Mouse (Mus musculus): ENCODE measurements around the gene 9430015G10Rik. TPM values are rescaled to one million over a fixed set of nuclear protein-coding genes. Genes with fewer than 3 reads are reported as not detected.

Gene 9430015G10Rik
- polyA plus RNA-seq (2016; fragmentation: Nextera tagmentation; extraction: Ambion mirVana): 22.1 and 23.7 TPM in 2 replicates

DNA sequence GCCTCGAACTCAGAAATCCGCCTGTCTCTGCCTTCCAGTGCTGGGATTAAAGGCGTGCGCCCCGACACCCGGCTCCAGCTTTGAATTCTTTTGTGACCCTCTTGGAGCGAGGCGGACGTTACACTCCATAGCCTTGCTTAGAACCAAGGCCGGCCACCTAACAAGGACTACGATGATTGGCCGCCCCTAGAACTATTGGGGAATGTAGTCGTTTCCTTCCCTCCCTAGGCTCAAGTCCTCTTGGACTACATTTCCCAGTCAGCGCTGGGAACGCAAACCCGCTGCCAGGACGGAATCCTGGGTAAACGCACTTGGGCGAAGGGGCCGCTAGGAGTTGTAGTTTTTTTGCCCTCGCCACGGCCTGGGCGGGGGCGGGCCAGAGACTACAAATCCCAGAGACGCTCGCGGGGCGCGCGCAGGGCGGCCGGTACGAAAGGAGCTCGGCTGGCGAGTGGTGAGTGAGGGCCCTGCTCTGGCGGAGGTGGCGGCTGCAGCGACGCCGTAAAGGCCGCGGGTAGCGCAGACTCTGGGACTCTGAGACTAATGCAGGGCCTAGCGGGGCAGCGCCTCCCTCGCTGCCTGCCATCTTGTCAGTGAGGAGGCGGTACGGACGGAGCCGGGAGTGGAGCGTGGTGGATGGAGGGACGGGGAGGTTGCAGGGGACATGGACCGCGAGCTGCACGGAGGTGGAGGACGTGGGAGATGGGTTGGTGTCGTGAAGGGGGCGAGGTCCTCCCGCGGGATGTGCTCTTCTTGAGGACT, at the start of gene 9430015G10Rik:
TSS of gene 9430015G10Rik (plus strand) at position 413 of the 762 bp plus-strand sequence.
- peak; percentile 98 for ATAC-seq (ENCODE audit: insufficient number of reproducible peaks, low FRiP score)
- Histone ChIP-seq H3K27me3 (replicated peaks) (no peaks in the 10 kb centered on the region), H3K4me1 (replicated peaks) (peaks cover 19% of the 10 kb centered on the region), H3K36me3 (peaks cover 7% of the 10 kb centered on the region), H3K4me2 (peak within 1 kb of the TSS; percentile 65), H3K9me3 (replicated peaks) (no peaks in the 10 kb centered on the region), H3K27ac (ENCODE audit: poor library complexity, severe bottlenecking) (peak within 1 kb of the TSS; percentile 91), H3K9ac (peak within 1 kb of the TSS; percentile 90), H3K4me3 (peak within 1 kb of the TSS; percentile 89)
- under 1% methylated on average over 60 of the region's 60 CpGs for WGBS

DNA sequence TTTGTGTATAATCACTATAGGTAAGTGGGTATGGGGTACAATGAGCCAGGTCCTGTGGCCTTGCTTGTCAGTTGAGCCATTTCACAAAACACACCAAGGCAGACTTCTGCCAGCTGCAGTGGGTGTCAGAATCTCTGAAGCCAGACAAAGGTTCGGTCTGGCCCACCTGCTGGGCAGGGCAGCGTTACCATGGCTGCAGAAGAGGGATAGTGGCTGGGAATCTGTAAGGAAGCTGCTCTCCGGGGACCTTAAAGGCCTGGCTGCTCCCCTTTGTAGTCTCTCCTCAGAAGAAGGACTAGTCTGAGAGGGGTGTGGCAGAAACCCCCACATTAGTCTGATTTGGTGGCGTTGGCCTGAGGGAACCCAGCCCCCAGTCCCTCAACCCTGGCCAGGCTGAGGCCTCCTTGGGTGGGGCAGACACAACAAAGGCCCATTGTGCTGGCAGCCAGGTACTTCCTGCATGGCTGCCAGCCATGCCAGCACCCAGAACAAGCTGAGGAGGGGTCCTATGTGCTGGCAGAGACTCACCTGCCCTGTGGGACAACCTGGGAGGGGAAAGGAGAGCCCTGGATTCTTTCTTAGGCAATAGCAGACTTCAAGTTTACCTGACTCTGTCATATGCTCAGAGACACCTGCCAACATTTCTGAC, 45.8 kb upstream of the 9430015G10Rik start:
- ATAC-seq (ENCODE audit: insufficient number of reproducible peaks, low FRiP score): no peak
- Histone ChIP-seq H3K4me2 (no peak overlapping the region), H3K27me3 (replicated peaks) (peaks cover 10% of the 10 kb centered on the region; the same call in 1 of the 2 replicates), H3K4me1 (replicated peaks) (peaks cover 14% of the 10 kb centered on the region; the same call in 1 of the 2 replicates), H3K27ac (ENCODE audit: poor library complexity, severe bottlenecking) (no peak overlapping the region), H3K36me3 (no peaks in the 10 kb centered on the region), H3K9ac (no peak overlapping the region), H3K4me3 (no peak overlapping the region), H3K9me3 (replicated peaks) (no peaks in the 10 kb centered on the region)
- 19% methylated on average over 4 of the region's 4 CpGs for WGBS

DNA sequence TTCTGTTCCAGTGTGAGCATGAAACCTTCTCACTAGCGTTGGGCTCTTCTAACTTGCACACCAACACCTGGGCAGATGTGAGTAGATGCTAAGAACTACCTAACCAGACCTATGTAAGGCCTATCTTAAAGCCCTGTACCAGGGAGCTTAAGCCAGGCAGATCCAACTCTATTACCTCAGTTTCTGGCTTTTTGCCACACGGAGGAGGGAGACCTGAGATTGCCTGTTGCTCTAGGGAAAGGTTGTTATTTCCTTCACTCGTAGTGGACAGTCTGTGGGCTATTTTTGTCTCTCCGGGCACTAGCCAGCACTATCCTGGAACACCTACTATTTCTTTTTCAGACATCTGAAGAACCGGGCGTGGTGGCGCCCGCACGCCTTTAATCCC, 45.3 kb upstream of the 9430015G10Rik start:
- H3K4me2 ChIP-seq: no peak overlapping the region
- H3K27me3 ChIP-seq (replicated peaks): peaks cover 5% of the 10 kb centered on the region; the same call in 1 of the 2 replicates
- H3K27ac ChIP-seq (ENCODE audit: poor library complexity, severe bottlenecking): no peak overlapping the region
- ATAC-seq (ENCODE audit: insufficient number of reproducible peaks, low FRiP score): no peak
- no peaks in the 10 kb centered on the region for H3K36me3 ChIP-seq
- no peak overlapping the region for H3K9ac ChIP-seq
- 70% methylated on average over 9 of the region's 9 CpGs for WGBS
- no peak overlapping the region for H3K4me3 ChIP-seq
- H3K9me3 ChIP-seq (replicated peaks): no peaks in the 10 kb centered on the region
- peaks cover 14% of the 10 kb centered on the region; the same call in 1 of the 2 replicates for H3K4me1 ChIP-seq (replicated peaks)

DNA sequence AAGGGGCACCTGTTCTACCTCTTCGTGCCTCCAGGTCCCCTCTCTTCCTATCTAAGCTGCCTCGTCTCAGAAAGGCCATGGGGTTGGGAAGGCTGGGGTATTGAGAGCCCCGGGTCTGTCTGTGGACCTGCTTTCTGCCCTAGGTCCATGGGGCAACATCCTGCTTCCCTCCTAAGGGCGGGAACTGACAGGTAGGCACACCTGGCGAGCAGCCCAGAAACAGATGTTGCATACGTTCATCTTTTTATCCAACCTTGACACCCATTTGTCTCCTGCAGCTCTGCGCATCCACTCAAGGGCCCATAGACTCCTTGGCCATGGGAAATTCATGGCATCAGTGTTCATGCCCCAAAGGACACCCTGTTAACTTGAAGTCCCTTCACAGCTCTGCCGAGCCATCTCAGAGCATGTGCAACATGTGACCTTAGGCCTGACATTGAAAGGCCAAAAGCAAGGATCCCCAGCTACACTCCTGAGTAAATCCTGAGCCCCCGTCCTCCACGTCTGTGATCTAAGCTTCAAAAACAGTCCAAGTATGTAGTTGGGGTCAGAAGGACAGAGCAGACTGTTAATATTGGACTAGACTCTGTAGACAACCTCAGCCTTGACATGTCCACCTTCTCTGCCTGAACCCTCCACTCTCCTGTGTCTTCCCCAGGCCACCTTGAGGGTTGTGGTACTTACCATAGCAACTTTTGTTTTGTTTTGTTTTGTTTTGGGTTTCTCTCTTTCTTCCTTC, 44.5 kb upstream of the 9430015G10Rik start:
- Histone ChIP-seq H3K4me3 (no peak overlapping the region), H3K9me3 (replicated peaks) (no peaks in the 10 kb centered on the region), H3K9ac (no peak overlapping the region), H3K27ac (ENCODE audit: poor library complexity, severe bottlenecking) (no peak overlapping the region), H3K4me1 (replicated peaks) (peaks cover 14% of the 10 kb centered on the region), H3K4me2 (no peak overlapping the region), H3K36me3 (no peaks in the 10 kb centered on the region), H3K27me3 (replicated peaks) (no peaks in the 10 kb centered on the region)
- WGBS: 82% methylated on average over 10 of the region's 10 CpGs
- ATAC-seq (ENCODE audit: insufficient number of reproducible peaks, low FRiP score): no peak

DNA sequence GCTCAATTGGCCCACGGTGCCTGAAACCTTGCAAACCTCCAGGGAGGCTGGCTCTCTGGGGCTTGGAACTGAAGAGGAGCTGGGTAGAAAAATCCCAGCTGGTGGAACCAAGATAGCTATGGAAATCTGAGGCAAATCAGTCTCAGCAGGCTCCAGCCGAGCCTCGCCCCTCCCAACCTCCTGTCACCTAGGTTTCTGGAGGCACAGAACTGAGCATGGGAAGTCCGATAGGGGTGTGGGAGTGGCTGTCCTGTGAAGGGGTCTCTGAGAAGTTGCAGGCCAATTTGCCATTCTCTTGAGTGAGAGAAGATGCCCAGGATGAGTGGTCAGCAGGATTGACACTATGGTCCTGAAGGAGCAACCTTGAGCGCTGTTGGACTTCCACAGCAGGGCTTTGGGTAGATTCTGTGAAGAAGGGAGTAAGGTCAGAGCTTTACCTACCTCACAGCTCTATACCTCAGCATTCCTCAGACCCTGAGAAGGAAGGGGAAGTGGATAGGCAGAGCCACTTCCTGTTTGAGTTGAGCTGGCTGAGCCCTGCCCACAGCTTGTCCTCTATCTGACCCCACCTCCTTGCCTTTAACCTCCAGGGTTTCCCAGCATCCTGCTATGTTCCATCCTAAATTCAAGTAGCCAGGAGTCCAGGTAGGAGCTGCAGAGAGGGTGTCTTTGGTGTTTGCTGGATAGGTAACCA, 42.4 kb upstream of the 9430015G10Rik start:
- Histone ChIP-seq H3K27ac (ENCODE audit: poor library complexity, severe bottlenecking) (no peak overlapping the region), H3K27me3 (replicated peaks) (no peaks in the 10 kb centered on the region), H3K4me3 (no peak overlapping the region), H3K36me3 (no peaks in the 10 kb centered on the region), H3K4me2 (no peak overlapping the region), H3K9me3 (replicated peaks) (no peaks in the 10 kb centered on the region), H3K9ac (no peak overlapping the region), H3K4me1 (replicated peaks) (peaks cover 14% of the 10 kb centered on the region)
- 32% methylated on average over 5 of the region's 5 CpGs for WGBS
- ATAC-seq (ENCODE audit: insufficient number of reproducible peaks, low FRiP score): no peak

DNA sequence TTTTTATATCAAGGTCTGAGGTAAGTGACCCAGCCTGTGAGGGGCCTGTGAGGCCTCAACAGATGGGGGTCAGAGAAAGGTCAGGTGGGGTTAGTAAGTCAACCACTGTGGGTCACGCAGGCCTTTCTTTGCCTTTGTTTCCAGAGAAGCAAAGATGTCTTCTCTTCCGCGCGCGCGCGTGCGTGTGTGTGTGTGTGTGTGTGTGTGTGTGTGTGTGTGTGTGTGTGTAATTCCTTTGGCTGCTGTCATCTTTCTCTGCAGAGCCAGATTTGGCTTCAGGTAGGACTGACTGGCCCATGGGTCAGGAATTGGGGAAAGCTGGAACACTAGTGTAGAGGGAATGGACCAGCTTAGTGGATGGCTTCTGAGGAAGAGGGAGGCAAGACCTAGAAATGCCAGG, 40.1 kb upstream of the 9430015G10Rik start:
- H3K27me3 ChIP-seq (replicated peaks): no peaks in the 10 kb centered on the region
- H3K4me2 ChIP-seq: no peak overlapping the region
- H3K4me1 ChIP-seq (replicated peaks): peaks cover 8% of the 10 kb centered on the region
- no peak overlapping the region for H3K9ac ChIP-seq
- ATAC-seq (ENCODE audit: insufficient number of reproducible peaks, low FRiP score): no peak
- no peak overlapping the region for H3K27ac ChIP-seq (ENCODE audit: poor library complexity, severe bottlenecking)
- H3K9me3 ChIP-seq (replicated peaks): no peaks in the 10 kb centered on the region
- no peak overlapping the region for H3K4me3 ChIP-seq
- 96% methylated on average over 8 of the region's 8 CpGs for WGBS
- no peaks in the 10 kb centered on the region for H3K36me3 ChIP-seq

DNA sequence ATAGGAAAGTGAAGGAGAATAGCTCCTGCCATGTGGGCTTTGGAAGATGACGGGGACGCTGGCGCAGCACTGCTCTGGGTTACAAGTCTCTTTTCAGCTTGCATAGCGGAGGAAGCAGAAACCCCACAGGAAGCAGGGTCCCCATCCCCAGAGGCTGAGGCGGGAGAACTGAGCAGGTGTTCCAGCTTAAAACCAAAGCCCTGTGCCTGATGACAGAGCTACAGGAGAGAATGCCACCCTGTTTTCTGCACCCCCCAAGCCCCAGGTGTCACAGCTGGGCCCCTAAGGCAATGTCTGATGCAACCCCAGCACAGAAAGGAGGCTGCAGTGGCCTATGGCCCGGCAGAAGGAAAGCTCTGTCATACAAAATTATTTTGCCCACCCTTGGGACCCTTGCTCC, 39.5 kb upstream of the 9430015G10Rik start:
- H3K9me3 ChIP-seq (replicated peaks): no peaks in the 10 kb centered on the region
- no peak overlapping the region for H3K27ac ChIP-seq (ENCODE audit: poor library complexity, severe bottlenecking)
- no peak overlapping the region for H3K4me3 ChIP-seq
- H3K9ac ChIP-seq: no peak overlapping the region
- H3K36me3 ChIP-seq: no peaks in the 10 kb centered on the region
- 66% methylated on average over 6 of the region's 6 CpGs for WGBS
- H3K27me3 ChIP-seq (replicated peaks): no peaks in the 10 kb centered on the region
- ATAC-seq (ENCODE audit: insufficient number of reproducible peaks, low FRiP score): no peak
- H3K4me2 ChIP-seq: no peak overlapping the region
- peaks cover 8% of the 10 kb centered on the region for H3K4me1 ChIP-seq (replicated peaks)

DNA sequence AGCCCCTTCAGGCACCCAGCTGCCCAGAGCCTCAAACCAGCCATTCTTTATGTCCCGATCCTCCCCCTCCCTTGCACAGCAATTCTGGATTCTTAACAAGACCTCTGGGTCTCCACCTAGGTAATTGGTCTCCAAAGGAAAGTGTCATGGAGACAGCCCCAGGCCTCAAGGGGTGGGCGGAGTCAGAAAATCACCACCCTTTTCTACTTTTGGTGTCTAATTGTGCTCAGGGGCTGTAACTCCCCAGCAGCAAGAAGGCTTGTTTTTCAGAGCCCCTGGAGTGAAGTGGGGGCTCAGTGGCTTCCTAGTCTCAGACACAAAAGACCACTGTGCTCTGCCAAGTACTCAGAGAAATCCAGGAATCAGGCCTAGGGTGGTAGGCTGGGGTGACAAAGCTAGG, 39.1 kb upstream of the 9430015G10Rik start:
- Histone ChIP-seq H3K9me3 (replicated peaks) (no peaks in the 10 kb centered on the region), H3K4me1 (replicated peaks) (peaks cover 8% of the 10 kb centered on the region), H3K27ac (ENCODE audit: poor library complexity, severe bottlenecking) (no peak overlapping the region), H3K27me3 (replicated peaks) (no peaks in the 10 kb centered on the region), H3K9ac (no peak overlapping the region), H3K36me3 (no peaks in the 10 kb centered on the region), H3K4me3 (no peak overlapping the region), H3K4me2 (no peak overlapping the region)
- 84% methylated on average over 2 of the region's 2 CpGs for WGBS
- no peak for ATAC-seq (ENCODE audit: insufficient number of reproducible peaks, low FRiP score)

DNA sequence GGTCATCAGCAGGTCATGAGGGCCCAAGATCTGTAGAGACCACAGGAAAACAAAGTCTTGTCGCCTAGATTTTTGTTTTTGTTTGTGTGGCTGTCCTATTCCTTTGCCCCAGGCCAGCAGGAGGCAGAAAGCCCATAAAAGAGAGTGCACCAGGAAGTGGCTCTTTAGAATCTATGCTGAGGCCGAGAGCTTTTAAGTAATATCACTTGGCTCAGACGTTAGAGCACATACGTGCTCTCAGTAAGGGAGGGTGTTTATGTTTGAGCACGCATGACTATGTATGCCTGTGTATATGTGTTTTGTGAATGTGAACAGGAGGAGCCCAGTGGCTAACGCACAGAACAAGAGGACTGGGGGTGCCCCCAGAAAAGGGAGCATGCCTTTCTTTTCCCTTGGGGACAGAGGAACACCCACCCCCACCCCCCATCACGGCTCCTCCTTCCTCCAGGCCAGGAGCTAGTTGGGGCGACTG, 32.8 kb upstream of the 9430015G10Rik start:
- Histone ChIP-seq H3K4me3 (peak overlapping the region; percentile 52), H3K27me3 (replicated peaks) (peaks cover 5% of the 10 kb centered on the region; the same call in 1 of the 2 replicates), H3K9ac (peak overlapping the region; percentile 71; the same call in 1 of the 2 replicates), H3K4me1 (replicated peaks) (peaks cover 14% of the 10 kb centered on the region), H3K9me3 (replicated peaks) (no peaks in the 10 kb centered on the region), H3K36me3 (no peaks in the 10 kb centered on the region), H3K4me2 (peak overlapping the region; percentile 89), H3K27ac (ENCODE audit: poor library complexity, severe bottlenecking) (no peak overlapping the region)
- ATAC-seq (ENCODE audit: insufficient number of reproducible peaks, low FRiP score): 0 out of 2 replicates have a peak, but pooled peaks have one; percentile 46
- 10% methylated on average over 8 of the region's 8 CpGs for WGBS

DNA sequence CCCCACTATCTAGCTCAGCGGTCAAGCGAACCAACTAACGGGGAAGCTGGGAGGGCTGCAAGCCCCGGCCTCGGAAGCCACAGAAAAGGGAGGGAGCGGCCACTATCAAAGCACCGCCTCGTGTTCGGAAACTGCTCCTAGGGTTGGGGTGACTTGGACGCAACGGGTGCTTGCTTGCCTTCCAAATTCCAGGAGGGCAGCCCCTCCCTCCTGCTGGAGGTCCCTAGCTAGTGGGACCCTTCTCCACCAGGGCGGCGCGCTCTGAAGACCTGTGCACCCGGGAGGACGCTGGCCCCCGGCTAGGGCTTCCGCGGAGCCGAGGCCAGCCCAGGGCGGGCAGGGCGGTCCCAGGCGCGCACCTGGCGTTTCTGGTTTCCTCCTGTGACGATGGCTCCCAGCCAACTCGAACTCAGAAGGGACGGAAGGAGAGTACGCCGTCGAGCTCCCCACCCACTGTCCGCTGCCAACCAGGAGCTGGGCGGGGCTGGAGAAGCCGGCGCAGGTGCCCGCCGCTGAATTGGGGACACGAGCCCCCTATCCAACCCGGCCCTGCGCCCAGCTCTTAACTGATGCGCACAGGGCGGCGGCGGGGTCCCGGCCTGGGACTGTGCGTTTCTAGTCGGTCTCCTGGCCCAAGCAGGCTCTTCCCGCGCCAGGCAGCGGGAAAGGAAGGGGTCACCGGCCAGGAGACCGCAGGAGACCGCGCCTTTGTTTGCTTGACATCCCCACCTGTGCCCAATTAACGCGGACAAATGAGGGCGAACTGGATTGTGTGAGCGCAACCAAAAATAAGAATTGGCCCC, 32.1 kb upstream of the 9430015G10Rik start:
- Histone ChIP-seq H3K27me3 (replicated peaks) (peaks cover 5% of the 10 kb centered on the region; the same call in 1 of the 2 replicates), H3K9ac (peak overlapping the region; percentile 71), H3K36me3 (no peaks in the 10 kb centered on the region), H3K4me3 (peak overlapping the region; percentile 52), H3K4me2 (peak overlapping the region; percentile 89), H3K9me3 (replicated peaks) (no peaks in the 10 kb centered on the region), H3K27ac (ENCODE audit: poor library complexity, severe bottlenecking) (no peak overlapping the region), H3K4me1 (replicated peaks) (peaks cover 14% of the 10 kb centered on the region)
- WGBS: under 1% methylated on average over 58 of the region's 58 CpGs
- peak; percentile 77 for ATAC-seq (ENCODE audit: insufficient number of reproducible peaks, low FRiP score)

Measured in heart, embryonic 12.5 days (tissue).